Comparison of ENCODE assay signal across 8 mouse cellular contexts in genomic region chr9:7763614-7764300, GRCm38 (mm10). TPM values are rescaled to one million over a fixed set of nuclear protein-coding genes. Genes with fewer than 3 reads are reported as not detected.
DNase-seq lines count a peak whose midpoint lies in the region; ATAC-seq lines count a peak whose summit lies in the region.

Gene Tmem123, plus strand, starts transcription at chr9:7764041.

- H3K9me3 ChIP-seq in hindbrain, embryonic 12.5 days (replicated peaks): 0 out of 2 replicates have a peak, but pooled peaks cover 4% of the 10 kb centered on the region

- peak; percentile 95 for ATAC-seq in hindbrain, embryonic 12.5 days (ENCODE audit: low FRiP score)

- peaks cover 22% of the 10 kb centered on the region for H3K27me3 ChIP-seq in hindbrain, embryonic 12.5 days

- H3K4me3 ChIP-seq in hindbrain, embryonic 12.5 days: peak within 1 kb of the TSS; percentile 80

- WGBS in hindbrain, embryonic 12.5 days: under 1% methylated on average over 51 of the region's 52 CpGs

- no peaks in the 10 kb centered on the region for H3K36me3 ChIP-seq in hindbrain, embryonic 12.5 days

- peak within 1 kb of the TSS; percentile 57; the same call in 1 of the 2 replicates for H3K27ac ChIP-seq in hindbrain, embryonic 12.5 days

- H3K9ac ChIP-seq in hindbrain, embryonic 12.5 days: peak within 1 kb of the TSS; percentile 79

- peak within 1 kb of the TSS; percentile 78 for H3K4me2 ChIP-seq in hindbrain, embryonic 12.5 days (replicated peaks)

- H3K4me1 ChIP-seq in hindbrain, embryonic 12.5 days: peaks cover 24% of the 10 kb centered on the region

- peak; percentile 98 for DNase-seq in NIH3T3 (ENCODE audit: low read depth)
- peak; percentile 96 to 99 for DNase-seq in cerebellum, postnatal 10 days
- DNase-seq in frontal cortex, postnatal 10 days (ENCODE audit: low spot score in 2 of 2): peak; percentile 89 to 92
- DNase-seq in layer of hippocampus, postnatal 14 days (ENCODE audit: low spot score in 2 of 2): peak; percentile 86 to 95
- DNase-seq in lung, postnatal 14 days: peak; percentile 100
- DNase-seq in retina, adult 2 months (ENCODE audit: low read depth, low spot score): peak; percentile 94
- DNase-seq in thymus, postnatal 36 days: peak; percentile 100

RNA-seq across cellular contexts. Expression of gene Tmem123, which starts in this region (rescaled TPM):
- 80.1 and 84.2 TPM in 2 replicates for polyA plus RNA-seq in hindbrain, embryonic 12.5 days (2016; fragmentation: Nextera tagmentation; extraction: Ambion mirVana)
- 10 to 100 TPM; 12.3 to 14.7 TPM for total RNA-seq in layer of hippocampus, postnatal 14 days (2021)

Comparison
In these comparisons a context has a peak if more than half of its experiments do, and no peak if none do; other contexts are left out.
1. Peak in every context shown above with its lines: DNase-seq, ATAC-seq, H3K4me3 ChIP-seq and H3K27ac ChIP-seq.